Mouse (Mus musculus): ENCODE data around the gene Eif3m.
"Not testable (repeated sequence)": the region's sequence is repeated elsewhere in the genome, so short reads cannot be mapped to it uniquely, and the experiment has no call there.

The Eif3m gene

GRCm38 (mm10) chr2:105016967-105017287 lies at the start of gene Eif3m:
TSS of gene Eif3m (minus strand) at chr2:105017080.
- DNase-seq (ENCODE audit: low spot score), result peak; percentile 95

GRCm38 (mm10) chr2:105062741-105063372 lies 46.0 kb upstream of the Eif3m start:
- no peak for DNase-seq (ENCODE audit: low spot score)

- no peak for DNase-seq (ENCODE audit: low spot score)
Observed at GRCm38 (mm10) chr2:105058577-105059116, 41.8 kb upstream of the Eif3m start.

GRCm38 (mm10) chr2:105055529-105055928 lies 38.6 kb upstream of the Eif3m start:
- DNase-seq (ENCODE audit: low spot score), result no peak

- no peak for DNase-seq (ENCODE audit: low spot score)
Observed at GRCm38 (mm10) chr2:105048301-105048700, 31.4 kb upstream of the Eif3m start.

- no peak for DNase-seq (ENCODE audit: low spot score)
Observed at GRCm38 (mm10) chr2:105043152-105043551, 26.3 kb upstream of the Eif3m start.

- DNase-seq (ENCODE audit: low spot score), result no peak
Observed at GRCm38 (mm10) chr2:105040859-105041258, 24.0 kb upstream of the Eif3m start.

- no peak for DNase-seq (ENCODE audit: low spot score)
Observed at GRCm38 (mm10) chr2:105038879-105039278, 22.0 kb upstream of the Eif3m start.

GRCm38 (mm10) chr2:105037956-105038569 lies 21.2 kb upstream of the Eif3m start:
- no peak for DNase-seq (ENCODE audit: low spot score)

GRCm38 (mm10) chr2:105036401-105037070 lies 19.7 kb upstream of the Eif3m start:
- DNase-seq (ENCODE audit: low spot score), result no peak

- no peak for DNase-seq (ENCODE audit: low spot score)
Observed at GRCm38 (mm10) chr2:105035985-105036384, 19.1 kb upstream of the Eif3m start.

GRCm38 (mm10) chr2:105034084-105034483 lies 17.2 kb upstream of the Eif3m start:
- DNase-seq (ENCODE audit: low spot score), result no peak

GRCm38 (mm10) chr2:105030505-105030904 lies 13.6 kb upstream of the Eif3m start:
- DNase-seq (ENCODE audit: low spot score), result no peak

- no peak for DNase-seq (ENCODE audit: low spot score)
Observed at GRCm38 (mm10) chr2:105028806-105029205, 11.9 kb upstream of the Eif3m start.

- peak; percentile 25 for DNase-seq (ENCODE audit: low spot score)
Observed at GRCm38 (mm10) chr2:105026950-105027695, 10.2 kb upstream of the Eif3m start.

- not testable (repeated sequence) for DNase-seq (ENCODE audit: low spot score)
Observed at GRCm38 (mm10) chr2:105025610-105026009, 8.7 kb upstream of the Eif3m start.

GRCm38 (mm10) chr2:105023815-105024214 lies 6.9 kb upstream of the Eif3m start:
- no peak for DNase-seq (ENCODE audit: low spot score)

- DNase-seq (ENCODE audit: low spot score), result peak; percentile 18
Observed at GRCm38 (mm10) chr2:105023031-105023615, 6.2 kb upstream of the Eif3m start.

- no peak for DNase-seq (ENCODE audit: low spot score)
Observed at GRCm38 (mm10) chr2:105021836-105022235, 5.0 kb upstream of the Eif3m start.

- DNase-seq (ENCODE audit: low spot score), result no peak
Observed at GRCm38 (mm10) chr2:105021256-105021655, 4.4 kb upstream of the Eif3m start.

- DNase-seq (ENCODE audit: low spot score), result no peak
Observed at GRCm38 (mm10) chr2:105019457-105019856, 2.6 kb upstream of the Eif3m start.

- DNase-seq (ENCODE audit: low spot score), result no peak
Observed at GRCm38 (mm10) chr2:105017802-105018201, 922 bp upstream of the Eif3m start.

Data from embryo, embryonic 10.5 days (tissue).